Mouse (Mus musculus) 3T3-L1 (cell line): Measurements from ENCODE around the gene Nuak1.

ENCODE experiments used
- DNase-seq: peaks from one replicate; pipeline ENCODE4 v3.0.0-alpha.2; 2015; ENCODE audit warnings: low read depth, low spot score

Gene Nuak1

DNA sequence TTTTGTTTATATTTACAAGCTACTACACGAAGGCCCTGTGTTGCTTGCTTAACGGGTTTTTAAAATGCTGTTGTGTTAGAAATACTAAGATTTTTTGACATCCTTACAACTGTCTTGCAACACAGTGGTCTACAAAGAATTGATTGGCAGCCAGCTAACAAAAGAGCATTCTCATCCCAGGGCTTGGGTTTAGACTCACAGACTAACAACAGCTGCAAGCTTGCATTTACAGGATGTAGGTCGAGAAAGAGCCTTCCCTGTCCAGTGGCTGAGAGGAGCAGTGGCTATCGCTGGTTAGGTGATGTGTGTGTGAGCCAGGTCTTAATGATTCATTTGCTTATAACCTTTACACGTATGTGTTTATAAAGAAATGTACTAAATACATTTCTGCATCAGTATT is 94.7 kb downstream of the Nuak1 start:
- DNase-seq, result no peak

DNA sequence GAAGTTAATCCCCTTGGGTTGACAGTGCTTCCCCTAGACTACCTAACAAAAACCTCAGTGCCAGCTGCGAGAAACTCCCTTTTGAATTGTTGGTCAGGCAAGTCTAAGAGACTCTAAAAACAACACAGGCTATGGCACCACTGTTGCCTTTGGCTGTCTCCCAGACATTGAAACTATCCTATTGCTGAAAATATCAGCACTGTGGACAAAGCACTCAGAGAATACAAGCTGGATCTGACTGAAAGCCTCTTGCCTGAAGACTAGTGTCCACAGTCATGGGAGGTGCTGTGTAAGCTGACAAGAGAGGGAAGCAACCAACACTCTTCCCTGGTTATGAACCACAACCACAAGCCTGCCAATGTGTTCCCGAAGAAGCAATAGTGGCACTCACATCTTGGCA is 96.9 kb downstream of the Nuak1 start:
- peak; percentile 24 for DNase-seq

DNA sequence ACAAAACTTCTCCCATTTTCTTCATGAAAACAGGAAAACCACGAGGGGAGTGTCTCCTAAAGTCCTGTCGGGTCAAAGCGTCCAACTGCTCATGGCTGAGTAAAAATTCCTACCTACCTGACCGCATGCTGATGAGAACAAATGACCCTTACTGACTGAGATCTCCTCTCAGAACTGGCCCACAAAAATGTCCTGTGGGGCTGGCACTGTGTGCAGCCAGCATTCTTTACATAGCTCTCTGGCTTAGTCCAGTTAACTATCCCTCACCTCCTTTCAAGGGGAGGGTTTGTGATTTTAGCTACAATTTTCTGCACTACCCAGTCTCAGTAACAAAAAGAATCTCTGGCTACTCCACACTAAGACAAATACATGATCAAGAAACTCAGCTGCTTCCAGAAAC is 100.9 kb downstream of the Nuak1 start:
- peak; percentile 84 for DNase-seq

DNA sequence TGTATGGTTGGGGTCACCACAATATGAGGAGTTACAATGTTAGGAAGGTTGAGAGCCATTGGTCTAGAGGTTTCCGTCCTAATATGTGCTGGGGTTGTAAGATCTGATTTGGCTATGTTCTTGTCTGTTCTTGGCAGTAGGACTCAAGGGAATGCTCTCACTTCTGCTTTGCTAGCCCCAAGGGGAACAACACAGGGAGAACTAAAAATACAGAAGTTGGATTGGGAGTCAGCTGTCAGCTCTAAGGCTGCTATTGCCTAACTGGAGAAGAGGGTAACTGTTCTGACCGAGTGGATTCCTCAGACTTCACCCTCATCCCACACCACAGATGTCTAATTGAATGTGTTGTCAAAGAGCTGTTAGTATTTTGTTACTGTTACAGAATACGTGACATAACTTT is 101.6 kb downstream of the Nuak1 start:
- peak; percentile 35 for DNase-seq

DNA sequence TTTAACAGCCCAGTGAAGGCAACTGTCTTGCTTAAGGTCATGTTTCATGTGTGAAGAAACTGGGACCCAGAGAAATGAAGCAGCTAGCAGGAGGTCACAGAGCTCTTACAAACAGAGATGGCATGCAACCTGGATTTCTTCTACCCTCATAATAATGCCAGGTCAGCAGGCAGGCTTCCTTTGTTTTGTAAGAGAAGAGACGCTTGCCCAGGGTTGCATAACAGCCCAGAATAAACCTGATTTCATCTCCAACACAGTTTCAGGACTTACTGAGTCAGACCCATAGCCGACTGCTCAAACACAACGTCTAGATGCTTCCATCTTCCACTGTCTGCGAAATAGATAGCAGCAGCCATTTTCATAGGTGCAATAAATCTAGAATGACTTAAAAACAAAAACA is 105.0 kb downstream of the Nuak1 start:
- DNase-seq, result peak; percentile 9

DNA sequence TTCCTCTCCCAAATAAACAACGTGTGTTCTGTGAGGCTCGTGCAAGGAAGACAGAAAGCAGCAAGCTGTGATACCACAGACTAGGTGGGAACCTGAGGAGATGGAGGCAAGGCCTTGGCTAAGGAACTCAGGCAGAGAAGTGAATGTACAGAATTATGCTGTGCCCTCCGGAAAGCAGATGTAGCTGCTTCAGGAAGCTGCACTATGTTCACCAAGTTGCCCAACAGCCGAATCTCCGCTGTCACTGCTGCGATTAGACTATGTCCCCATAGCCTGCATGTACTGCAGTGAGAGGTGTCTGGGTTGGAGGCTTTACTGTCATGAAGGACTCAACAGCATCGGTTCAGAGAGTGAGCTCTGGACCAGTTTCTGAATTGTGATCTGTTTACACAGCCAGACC is 110.6 kb downstream of the Nuak1 start:
- no peak for DNase-seq

DNA sequence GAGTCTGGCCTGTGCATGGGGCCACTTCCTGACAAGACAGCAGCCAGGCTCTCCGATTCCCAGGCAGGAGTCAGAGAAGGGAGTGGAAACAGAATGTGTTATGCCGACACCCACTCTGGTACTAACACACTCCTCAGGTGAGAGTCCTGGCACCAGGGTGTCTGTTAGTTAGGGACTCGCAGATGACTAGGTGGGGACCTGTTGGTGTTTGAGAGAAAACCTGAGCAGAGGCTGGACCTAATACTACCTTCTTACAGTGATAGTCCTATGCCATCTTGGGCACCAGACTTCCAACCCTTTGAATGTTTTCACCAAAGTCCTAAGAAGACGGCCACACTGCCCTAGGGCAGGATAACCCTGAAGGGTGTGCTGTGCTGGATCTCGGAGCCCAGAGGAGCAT is 111.1 kb downstream of the Nuak1 start:
- DNase-seq, result no peak

DNA sequence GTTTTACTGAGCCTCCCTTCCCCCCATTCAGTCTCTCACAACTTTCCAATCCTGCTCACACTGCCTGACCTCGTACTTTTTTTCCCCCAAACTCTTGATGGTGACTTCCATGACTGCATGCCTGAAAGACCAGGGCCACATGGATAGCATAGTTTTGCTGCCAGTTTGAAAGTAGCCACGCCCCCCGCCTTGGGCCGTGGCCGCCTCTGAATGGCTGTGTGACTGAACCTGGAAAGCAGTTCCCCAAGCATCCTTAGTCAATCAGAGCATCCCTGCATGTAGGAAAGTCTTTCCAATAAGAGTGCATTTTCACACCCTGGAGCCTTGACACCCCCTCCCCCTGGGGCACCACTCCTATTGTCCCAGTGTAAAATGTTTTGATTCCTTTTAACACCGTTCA is 116.4 kb downstream of the Nuak1 start:
- DNase-seq, result no peak
